Mouse (Mus musculus) gonadal fat pad, adult 2 months (tissue): ENCODE measurements at regions not wholly inside any gene's neighbourhood (a gene's known extent, or its start where the extent isn't known, plus 50 kb on each side); places are given as distances from the start of the nearest gene placed in this dataset.

Experiments used
- DNase-seq: peaks from one replicate; pipeline ENCODE4 v3.0.0-alpha.2; 2012; ENCODE audit warnings: low read depth

- DNase-seq: no peak
Measured at GRCm38 (mm10) chr1:35961923-35962322, 106.3 kb upstream of the Hs6st1 start.

- DNase-seq: no peak
Measured at GRCm38 (mm10) chr1:35968489-35968888, 99.7 kb upstream of the Hs6st1 start.

GRCm38 (mm10) chr1:35971435-35972189 is 96.6 kb upstream of the Hs6st1 start:
- no peak for DNase-seq

- DNase-seq: no peak
Measured at GRCm38 (mm10) chr1:35972190-35972584, 96.0 kb upstream of the Hs6st1 start.

- DNase-seq: no peak
Measured at GRCm38 (mm10) chr1:35973386-35973785, 94.8 kb upstream of the Hs6st1 start.

- no peak for DNase-seq
Measured at GRCm38 (mm10) chr1:35975611-35976208, 92.5 kb upstream of the Hs6st1 start.

- DNase-seq: no peak
Measured at GRCm38 (mm10) chr1:35976528-35976927, 91.7 kb upstream of the Hs6st1 start.

GRCm38 (mm10) chr1:35978116-35978515 is 90.1 kb upstream of the Hs6st1 start:
- DNase-seq: no peak

GRCm38 (mm10) chr1:35978766-35979165 is 89.4 kb upstream of the Hs6st1 start:
- DNase-seq: no peak

GRCm38 (mm10) chr1:35981226-35981625 is 87.0 kb upstream of the Hs6st1 start:
- DNase-seq: no peak

GRCm38 (mm10) chr1:35983361-35983760 is 84.8 kb upstream of the Hs6st1 start:
- no peak for DNase-seq

- no peak for DNase-seq
Measured at GRCm38 (mm10) chr1:35985318-35985717, 82.9 kb upstream of the Hs6st1 start.

GRCm38 (mm10) chr1:35986666-35987065 is 81.5 kb upstream of the Hs6st1 start:
- DNase-seq: no peak

GRCm38 (mm10) chr1:35992227-35992909 is 75.8 kb upstream of the Hs6st1 start:
- DNase-seq: no peak

GRCm38 (mm10) chr1:35992937-35993336 is 75.3 kb upstream of the Hs6st1 start:
- no peak for DNase-seq

- DNase-seq: no peak
Measured at GRCm38 (mm10) chr1:35995691-35996090, 72.5 kb upstream of the Hs6st1 start.

GRCm38 (mm10) chr1:36001319-36001718 is 66.9 kb upstream of the Hs6st1 start:
- DNase-seq: no peak

- DNase-seq: no peak
Measured at GRCm38 (mm10) chr1:36001821-36002220, 66.4 kb upstream of the Hs6st1 start.

GRCm38 (mm10) chr1:36003592-36003991 is 64.6 kb upstream of the Hs6st1 start:
- no peak for DNase-seq

- DNase-seq: no peak
Measured at GRCm38 (mm10) chr1:36008598-36008997, 59.6 kb upstream of the Hs6st1 start.

- no peak for DNase-seq
Measured at GRCm38 (mm10) chr1:36009010-36009619, 59.1 kb upstream of the Hs6st1 start.

- DNase-seq: no peak
Measured at GRCm38 (mm10) chr1:36010151-36010550, 58.0 kb upstream of the Hs6st1 start.

GRCm38 (mm10) chr1:36010834-36011233 is 57.4 kb upstream of the Hs6st1 start:
- no peak for DNase-seq
